Mouse (Mus musculus) heart, adult 2 months (tissue): Measurements from ENCODE around the gene Gm49388.

Experiments used
- CTCF ChIP-seq: fragments of 200-600 bp; IDR thresholded peaks from 2 replicates; pipeline ENCODE4 v1.8.1; 2022; ENCODE audit warnings: antibody characterized with exemption, mild to moderate bottlenecking, moderate library complexity
- POLR2A ChIP-seq: fragments of 200-500 bp; IDR thresholded peaks from 2 replicates; pipeline ENCODE4 v1.6.1; 2011; ENCODE audit warnings: mild to moderate bottlenecking, low read depth, low read length, control low read depth; ENCODE audit not compliant: insufficient read depth

DNA sequence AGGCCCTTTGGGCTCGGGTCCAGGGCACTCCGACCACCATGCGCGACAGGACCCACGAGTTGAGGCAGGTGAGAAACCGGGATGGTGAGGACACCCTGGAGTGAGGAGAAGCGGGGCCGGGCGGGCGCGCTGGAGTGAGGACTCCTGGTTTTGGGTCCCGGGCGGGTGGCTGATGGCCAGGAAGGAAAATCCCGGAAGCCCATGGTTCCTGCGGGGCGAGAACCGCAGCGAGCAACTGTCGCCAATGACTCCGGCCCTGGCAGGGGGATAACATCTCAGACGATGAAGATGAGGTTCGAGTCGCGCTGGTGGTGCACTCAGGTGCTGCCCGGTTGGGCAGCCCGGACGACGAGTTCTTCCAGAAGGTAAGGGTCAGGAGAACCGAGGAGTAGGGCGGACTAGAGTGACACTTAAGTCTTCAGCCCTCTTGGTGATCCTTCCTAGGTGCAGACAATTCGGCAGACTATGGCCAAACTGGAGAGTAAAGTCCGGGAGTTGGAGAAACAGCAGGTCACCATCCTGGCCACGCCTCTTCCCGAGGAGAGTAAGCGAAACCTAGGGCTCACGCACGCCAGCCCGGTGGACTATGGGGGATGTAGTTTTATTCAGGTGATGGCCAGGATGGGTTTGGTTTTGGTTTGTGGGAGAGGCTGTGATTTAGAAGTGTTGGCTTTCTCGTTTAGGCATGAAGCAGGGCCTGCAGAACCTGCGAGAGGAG lies 56.8 kb downstream of the Gm49388 start:
- peak; percentile 97 for TF ChIP-seq POLR2A
- no peak for TF ChIP-seq CTCF
